Mouse (Mus musculus) c-Kit-positive CD71-positive TER-119-positive erythroid progenitor cells, embryonic 14.5 days (primary cell): ENCODE data around the gene Igfn1.

Source experiments
- DNase-seq: peaks from one replicate; pipeline ENCODE4 v3.0.0-alpha.2; 2013; ENCODE audit warnings: low spot score

The Igfn1 gene

DNA sequence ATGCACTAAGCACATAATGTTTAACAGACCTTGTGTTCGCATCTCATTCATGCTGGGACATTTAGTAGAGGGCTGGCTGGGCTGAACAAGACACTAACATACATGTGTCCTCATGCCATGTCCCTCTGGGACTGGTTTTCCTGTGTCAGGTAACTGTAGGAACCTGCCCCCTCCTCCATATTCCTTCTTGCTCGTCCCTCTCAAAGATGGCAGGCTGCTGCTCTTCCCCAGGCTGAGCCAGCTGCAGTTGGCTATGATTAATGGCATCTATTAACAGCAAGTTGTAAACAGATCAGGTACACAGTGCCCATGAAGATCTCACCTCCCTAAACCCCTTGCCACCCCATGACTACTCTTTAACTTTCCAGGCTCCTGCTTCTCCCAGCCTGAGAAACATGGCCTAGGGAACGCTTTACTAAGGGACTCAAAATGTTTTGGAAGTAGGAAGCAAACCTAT is at the start of gene Igfn1:
Gene Igfn1, minus strand, starts transcription at position 51 of the 457 bp plus-strand sequence.
- DNase-seq: no peak

DNA sequence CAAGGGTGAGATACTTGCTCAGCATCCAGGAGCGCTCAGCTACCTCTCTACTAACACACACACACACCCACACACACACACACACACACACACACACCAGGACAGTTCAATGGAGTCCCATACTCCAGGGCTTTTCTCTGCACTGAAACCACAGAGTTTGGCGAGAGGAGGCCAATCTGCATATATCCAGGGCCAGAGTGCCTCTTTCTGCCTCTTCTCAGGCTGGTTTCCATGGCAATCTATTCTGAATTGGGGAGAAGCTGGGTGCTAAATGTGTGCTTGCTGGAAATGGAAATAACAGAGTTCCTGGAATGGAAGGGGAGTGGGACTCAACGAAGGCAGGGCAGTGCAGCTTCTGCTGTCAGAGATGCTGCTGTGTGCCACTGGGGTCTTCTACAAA is 49.6 kb upstream of the Igfn1 start:
- no peak for DNase-seq

DNA sequence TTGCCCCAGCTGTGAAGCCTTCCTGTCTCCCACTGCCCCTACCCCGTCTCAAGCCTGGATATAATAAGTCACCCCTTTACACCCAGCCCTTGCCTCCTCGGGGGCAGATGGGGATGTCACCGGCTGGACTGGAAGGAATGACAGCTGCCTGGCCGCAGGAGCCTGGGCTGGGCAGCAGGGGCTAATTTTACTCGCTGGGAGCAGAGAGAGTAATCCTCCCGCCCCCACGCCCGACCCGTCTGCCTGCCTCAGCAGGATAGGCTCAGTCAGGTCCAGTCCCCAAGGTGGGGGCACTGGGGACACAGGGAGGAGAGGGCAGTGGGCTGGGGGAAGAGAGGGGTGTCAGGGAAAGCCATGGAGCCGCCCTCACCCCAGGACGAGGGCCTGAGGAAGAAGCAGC is 46.4 kb upstream of the Igfn1 start, which contains the start of gene Cacna1s:
Gene Cacna1s, plus strand, starts transcription at position 204 of the 400 bp plus-strand sequence.
- no peak for DNase-seq

DNA sequence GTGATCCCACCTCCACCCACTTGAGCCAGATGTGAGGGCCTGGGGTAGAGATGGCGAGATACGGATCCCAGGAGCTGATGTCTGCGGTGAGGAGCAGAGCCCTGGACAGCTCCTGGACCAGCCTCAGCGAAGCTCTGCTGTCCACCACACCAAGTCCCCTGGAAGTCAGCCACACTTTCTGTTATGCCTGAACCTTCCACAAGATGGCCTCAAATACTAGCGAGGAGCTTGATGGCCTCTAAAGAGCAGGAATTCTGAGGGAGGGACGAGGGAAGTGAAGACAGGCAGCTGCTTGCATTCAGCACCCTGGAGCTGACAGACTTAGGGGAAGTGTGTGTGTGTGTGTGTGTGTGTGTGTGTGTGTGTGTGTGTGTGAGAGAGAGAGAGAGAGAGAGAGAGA is 45.3 kb upstream of the Igfn1 start:
- peak; percentile 12 for DNase-seq

DNA sequence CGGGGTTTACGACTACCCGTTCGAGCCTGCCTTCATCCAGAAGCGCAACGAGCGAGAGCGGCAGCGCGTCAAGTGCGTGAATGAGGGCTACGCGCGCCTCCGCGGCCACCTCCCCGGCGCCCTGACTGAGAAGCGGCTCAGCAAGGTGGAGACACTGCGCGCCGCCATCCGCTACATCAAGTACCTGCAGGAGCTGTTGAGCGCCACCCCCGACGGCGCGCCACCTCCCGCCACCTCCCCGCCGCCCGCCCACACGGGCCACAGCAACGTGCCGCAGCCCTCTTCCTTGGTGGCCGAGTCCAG is 44.8 kb upstream of the Igfn1 start:
- DNase-seq: no peak

DNA sequence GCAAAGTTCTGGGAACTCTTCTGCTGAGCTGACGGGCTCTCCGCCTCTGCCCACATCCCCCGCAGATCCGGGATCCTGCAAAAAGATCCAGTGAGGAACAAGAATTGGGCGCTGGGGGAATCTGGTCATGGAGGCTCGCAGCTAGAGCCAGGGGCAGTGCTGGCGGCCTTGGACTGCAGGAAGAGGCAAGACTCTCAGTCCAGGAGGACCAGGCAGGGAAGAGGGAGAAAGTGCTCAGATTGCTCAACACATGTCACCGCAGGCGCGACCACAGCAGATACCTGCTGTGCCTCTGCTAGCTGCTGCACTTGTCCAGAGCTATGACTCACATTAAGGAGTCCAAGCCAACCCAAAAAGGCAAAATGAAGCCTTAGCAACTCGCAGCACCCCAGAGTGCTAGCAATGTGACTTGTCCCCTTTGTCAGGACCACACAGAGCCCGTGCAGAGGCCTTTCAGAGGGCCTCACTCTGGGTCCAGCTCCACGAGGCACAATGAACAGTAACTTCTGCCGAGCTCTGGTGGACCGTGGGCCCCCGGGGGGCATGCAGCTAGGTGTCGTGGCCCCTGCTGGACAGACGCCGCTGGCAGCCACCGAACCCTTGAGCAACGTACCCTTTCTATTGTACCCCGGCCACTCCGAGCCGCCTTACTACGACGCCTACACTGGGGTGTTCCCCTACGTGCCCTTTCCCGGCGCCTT is 44.3 kb upstream of the Igfn1 start, which contains the start of gene Ascl5:
Gene Ascl5, plus strand, starts transcription at position 493 of the 701 bp plus-strand sequence.
- no peak for DNase-seq

DNA sequence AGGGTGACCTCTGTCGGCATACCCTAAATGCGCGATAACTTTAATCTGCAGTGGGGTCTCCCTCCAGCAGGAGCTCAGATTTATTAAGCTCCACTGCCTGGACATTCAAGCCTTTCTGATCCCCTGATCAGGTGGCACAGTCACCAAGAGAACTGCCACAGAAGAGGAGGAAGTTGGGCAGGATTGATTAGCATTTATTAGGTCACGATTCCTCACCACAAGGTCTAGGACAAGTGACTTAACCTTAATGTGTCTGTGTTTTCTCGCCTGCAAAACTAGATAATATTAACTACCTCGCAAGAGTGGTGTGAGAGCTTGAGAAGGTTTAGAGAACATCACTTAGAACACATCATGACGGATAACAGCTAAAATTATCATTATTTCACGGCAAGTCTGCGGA is 41.8 kb upstream of the Igfn1 start:
- DNase-seq: no peak

DNA sequence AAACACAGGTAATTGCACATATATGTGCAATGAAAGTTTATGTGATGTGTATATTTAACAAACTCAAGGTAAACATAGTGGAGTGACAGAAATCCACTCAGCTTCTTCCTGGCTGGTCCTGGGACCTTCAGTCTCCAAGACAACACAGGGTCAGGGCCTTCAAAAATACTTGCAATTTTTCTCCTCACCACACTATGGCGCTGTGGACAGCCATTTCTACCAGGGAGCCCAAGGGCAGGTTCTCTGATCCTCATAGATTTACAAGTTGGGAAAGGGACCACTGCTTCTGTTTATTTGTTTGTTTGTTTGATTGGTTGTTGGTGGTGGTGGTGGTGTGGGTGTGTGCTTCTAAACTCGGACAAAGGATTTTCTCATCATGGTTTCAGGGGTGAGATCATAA is 41.3 kb upstream of the Igfn1 start:
- peak; percentile 26 for DNase-seq

DNA sequence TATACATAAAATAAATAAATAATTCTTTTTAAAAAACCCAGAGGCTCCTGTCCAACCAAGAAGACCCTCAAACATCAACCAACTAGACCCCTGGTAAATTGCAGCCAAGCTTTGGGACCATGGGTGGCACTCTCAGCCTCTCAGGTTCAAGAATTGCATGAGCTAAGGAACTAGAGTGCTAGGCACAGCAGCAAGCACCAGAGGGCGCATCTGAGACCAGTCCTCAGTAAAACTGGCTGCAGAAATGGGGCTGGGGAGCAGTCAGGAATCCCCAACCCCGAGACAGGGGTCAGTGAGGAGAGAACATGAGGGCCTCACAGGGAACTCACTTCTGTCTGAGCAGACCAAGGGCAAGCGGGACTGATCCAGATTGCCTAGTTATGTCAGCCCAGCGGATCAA is 39.6 kb upstream of the Igfn1 start:
- DNase-seq: peak; percentile 35

DNA sequence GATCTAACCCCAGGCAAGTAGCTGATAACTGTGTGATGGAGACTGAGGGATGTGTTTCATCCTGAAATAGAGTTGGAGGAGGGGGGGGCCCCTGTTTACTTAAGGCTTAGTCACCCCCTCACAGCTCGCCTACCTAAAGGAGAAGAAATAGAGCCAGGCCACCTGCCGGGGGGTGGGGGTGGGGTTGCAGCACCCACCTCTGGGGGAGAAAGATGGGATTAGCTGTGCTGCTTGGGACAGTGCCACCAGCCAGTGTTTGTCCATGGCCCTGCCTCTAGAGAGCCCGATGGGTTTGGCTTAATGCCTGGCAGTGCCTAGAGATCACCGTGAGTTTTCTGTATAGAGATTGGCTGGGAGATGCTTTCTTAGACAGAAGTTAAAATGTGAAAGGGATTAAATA is 34.7 kb upstream of the Igfn1 start:
- no peak for DNase-seq

DNA sequence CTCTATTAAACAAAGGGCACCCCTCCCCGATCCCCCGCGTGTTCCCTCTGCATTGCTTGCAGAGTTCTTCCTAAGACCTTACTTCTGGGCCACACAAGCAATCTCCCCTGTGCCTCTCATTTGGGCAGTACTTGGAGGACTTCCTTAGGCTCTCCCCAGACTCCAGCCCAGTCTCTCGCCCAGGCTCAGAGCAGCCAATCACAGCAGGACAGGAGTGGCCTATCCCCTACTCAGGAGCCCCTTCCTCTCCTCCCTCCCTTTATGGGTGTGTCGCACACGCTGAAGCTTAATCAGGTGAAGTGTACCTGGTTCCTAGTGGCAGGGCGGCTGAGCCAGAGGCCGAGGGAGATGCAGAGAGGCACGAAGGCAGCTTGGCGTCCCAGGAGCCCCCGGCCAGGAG is 34.3 kb upstream of the Igfn1 start:
- no peak for DNase-seq

DNA sequence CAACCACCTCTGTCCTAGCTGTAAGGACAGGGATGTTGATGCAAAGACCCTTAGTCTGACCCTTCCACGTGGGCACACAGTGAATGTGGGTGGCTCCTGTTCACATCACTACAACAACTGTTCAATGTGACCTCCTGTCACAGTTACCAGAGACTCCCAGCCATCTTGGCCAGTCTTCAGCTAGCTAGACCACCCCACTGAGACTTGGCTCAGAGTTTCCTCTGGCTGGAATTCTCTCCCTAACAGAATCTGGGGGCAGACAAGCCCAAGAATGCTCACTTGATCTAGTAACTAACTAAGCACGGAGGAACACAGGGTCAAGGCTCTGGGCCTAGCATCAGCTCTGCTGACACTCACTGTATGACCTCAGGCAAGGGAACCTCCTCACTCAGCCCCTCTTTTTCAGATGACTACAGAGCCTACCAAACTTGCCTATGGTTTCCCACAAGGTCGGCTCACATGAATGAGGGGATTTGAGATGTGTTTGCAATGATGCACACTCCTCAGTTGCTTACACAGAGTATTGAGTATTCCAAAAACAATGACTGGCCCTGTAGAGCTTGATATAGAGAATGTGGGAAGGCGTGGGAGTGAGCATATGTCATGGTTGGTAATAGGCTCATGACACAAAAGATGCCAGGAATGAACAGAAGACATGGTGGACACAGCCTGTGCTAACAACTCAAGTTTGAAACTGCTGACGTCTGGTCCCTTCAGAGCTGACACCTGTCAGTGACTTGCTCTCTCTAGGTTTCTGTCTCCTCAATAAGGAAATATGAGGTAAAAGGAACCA is 32.8 kb upstream of the Igfn1 start:
- no peak for DNase-seq

DNA sequence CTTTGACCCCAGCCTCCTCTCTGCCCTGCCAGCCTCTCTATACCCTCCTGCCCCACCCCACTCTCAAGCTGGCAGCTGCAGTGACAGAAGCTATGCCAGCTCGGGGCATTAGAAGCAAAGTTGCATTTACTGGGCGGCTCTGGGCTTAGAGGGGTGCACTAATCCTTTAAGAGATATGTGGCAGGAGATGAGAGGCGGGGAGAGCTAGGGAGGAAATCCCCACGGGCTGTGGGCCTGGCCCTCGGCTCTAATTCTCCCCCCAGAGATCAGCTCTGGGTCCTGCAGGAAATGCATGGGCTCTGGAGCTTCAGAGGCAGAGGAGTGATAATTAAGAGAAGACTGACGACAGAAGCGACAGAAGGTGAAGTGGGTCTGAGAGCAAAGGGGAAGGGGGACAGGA is 26.8 kb upstream of the Igfn1 start:
- DNase-seq: no peak

DNA sequence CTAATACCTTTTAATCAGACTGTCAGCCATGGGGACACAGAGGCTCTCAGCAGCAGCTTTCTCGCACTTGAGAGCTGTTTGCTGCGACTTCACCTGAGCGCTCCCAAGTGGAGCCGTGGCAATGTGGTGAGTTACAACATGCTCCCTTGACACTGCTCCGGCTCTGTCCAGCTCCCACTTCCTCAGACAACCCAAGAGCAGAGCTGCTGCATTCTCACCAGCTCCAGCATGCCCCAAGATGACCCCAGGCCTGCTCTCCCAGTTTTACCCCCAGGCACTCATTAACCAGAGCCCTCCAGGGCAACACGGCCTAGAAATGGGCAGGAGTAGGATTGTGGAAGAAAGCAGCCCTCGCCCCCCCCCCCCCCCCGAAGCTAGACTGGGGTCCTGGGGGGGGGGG is 25.6 kb upstream of the Igfn1 start:
- DNase-seq: no peak

DNA sequence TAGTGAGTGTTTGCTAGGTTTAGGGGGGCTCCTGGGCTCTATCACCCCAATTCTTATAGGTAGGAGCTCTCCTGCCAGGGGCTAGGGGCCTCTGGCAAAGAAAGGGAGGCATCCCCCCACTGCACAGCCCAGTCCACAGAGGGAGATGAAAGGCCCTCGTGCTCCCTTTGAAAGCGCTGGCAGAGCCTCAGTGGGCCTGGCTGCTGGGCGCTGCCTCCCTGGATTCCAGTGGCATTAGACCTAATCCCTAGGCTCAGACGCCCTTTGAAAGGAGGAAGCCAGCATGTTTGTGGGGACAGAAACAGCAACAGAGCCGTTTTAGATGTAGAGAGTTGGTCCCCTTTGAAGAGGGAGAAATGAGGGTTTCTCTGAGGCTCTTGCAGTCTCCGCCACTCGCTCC is 24.1 kb upstream of the Igfn1 start:
- no peak for DNase-seq

DNA sequence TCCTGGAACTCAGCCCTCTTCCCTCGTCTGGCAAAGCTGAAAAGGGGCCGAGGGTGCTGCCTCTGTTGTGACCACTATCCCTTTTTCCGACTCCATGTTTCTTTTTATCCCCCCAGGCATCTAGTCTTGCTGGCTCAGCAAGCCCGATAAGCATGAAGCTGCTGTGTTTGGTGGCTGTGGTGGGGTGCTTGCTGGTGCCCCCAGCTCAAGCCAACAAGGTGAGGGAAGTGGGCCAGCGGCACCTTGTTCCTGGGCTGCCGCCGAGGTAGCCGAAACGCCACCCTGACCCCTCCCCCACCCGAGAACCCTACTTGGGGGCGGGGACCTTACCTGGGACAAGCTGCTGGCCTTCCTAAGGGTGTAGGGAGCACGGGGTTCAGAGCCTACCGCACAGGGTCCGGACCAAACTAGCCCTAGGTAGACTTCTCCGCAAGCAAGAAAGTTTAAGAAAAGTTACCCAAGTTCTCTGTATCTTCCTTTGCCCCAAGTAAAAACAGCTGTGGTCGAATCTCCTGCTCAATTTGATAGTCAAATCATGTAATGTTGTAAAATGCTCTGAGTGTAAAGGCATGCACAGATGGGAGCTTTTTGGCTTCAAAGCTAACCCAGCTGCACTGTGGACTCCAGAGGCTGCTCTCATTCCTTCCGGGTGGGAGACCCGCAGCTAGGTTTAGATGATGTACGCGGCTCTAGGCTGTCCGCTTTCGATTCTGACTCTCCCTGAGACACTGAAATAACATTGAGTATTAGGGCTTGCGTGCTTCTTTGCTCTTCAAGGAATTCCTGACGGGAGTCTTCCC is 12.4 kb upstream of the Igfn1 start:
- DNase-seq: no peak

DNA sequence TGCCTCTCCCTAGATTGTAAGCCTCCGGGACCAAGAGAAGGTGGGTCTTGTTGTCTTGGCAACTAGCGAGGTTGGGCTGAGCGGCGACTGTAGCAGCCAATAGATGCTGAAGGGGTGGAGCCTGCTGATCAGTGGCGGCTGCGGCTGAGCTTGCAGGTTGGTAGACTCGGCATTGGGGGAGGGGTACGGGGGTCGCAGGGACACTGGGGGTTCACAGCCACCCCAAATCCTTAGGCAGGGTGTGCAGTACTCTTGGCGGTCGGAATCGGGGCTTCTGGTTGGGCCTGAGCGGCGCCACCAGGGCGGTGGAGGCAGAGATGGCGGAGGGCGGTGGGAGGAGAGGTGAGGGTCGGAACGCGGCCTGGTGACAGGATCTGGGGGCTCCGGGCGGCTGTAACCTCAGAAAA is 11.8 kb upstream of the Igfn1 start:
- peak; percentile 92 for DNase-seq

DNA sequence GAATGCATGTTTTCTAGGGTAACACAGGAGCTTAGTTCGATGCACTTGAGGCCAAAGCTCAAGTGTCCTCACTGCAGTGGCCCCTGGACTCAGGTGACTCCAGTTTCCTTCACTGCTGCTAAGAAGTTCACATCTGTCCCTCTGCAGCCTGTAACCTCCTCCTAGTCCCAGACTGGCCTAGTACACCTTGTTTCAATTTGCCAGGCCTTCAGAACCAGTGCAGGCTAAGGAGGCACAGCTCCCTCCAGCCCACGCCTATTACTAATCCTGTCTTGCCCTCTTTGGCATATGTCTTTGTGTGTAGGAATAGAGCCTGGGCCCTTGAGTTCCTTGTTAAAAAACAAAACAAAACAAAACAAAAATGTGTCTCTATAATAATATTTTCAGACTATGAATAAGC is 11.2 kb upstream of the Igfn1 start:
- DNase-seq: no peak

DNA sequence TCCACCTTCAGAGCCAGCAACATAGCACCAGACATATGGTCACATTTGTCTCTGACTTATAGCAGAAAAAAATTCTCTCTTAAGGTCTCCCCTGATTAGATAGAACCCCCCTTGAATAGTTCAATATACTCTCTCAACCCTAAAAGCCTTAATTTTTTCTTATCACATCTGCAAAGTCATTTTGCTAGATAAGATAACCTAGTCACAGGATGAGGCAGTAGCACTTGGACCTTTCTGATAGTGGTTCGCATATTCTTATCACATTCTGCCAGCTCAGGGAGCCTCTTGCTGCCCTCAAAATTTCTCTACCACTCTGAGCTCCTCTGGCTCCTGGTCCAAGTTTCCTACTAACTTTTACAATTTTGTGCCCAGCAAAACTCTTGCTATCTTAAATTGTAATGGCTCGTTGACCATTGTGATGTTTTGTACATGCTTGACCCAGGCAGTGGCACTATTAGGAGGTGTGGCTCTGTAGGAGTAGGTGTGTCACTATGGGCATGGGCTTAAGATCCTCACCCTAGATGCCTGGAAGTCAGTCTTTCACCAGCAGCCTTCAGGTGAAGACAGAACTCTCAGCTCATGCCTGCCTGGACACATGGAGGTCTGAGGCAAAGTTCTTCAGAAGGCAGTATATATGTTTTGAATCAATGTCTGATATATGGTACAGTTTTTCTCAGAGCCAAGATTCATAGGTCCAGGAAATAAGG is 8.8 kb upstream of the Igfn1 start:
- DNase-seq: peak; percentile 86

DNA sequence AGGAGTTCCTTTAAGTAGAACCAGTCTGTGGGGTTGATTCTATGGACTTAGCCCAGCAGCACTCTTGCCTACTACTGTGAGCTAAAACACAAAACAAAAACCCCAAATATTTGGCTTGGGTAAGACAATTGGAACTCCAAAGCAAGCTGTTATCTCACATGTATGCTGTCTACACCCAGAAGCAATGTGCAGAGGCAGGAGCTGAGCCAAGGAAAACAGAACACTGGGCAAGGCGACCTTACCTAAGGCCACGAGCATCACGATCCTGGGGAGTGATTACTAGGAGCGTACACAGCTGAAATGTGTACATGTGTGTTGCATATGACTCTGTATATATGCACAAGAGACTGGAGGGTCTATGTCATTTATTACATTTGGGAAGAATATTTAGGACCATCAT is 7.4 kb upstream of the Igfn1 start:
- no peak for DNase-seq

DNA sequence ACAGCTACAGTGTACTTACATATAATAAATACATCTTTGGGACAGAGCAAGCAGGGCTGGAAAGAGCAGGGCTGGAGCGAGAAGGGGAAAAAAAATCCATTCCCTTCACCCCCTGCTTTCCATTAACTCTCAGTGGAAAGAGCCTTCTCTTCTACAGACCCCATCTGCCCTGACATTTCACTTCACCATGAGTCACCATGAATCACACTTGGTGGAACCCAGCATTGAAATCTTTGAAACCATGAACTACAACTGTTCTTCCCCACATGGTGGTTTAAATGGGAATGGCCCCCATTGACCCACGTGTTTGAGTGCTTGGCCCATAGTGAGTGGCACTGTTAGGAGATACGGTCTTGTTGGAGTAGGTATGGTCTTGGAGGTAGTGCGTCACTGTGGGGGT is 4.1 kb upstream of the Igfn1 start:
- no peak for DNase-seq

DNA sequence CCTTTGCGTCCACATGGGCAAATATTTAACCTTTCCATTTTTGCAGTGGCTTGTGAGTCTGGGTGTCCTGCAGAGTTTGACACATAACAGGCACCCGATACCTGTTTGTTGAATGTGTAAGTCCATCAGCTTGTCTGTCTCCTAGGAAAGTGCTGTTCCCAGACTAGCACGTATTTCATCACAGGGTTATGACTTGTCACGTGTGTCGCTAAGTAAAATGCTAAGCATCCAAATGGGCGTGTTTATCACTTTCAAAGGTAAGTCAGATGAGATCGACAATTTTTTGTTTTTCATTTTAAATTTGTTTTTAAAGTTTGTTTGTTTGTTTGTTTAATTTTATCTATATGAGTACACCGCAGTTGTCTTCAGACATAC is 2.0 kb upstream of the Igfn1 start:
- no peak for DNase-seq
